Mouse (Mus musculus): ENCODE measurements around the gene Gm49369. TPM values are rescaled to one million over a fixed set of nuclear protein-coding genes. Genes with fewer than 3 reads are reported as not detected.
"Not testable (repeated sequence)": the region's sequence is repeated elsewhere in the genome, so short reads cannot be mapped to it uniquely, and the experiment has no call there.

The Gm49369 gene
- polyA plus RNA-seq, 1 experiment from 2014 or later, result 5.1 TPM

DNA sequence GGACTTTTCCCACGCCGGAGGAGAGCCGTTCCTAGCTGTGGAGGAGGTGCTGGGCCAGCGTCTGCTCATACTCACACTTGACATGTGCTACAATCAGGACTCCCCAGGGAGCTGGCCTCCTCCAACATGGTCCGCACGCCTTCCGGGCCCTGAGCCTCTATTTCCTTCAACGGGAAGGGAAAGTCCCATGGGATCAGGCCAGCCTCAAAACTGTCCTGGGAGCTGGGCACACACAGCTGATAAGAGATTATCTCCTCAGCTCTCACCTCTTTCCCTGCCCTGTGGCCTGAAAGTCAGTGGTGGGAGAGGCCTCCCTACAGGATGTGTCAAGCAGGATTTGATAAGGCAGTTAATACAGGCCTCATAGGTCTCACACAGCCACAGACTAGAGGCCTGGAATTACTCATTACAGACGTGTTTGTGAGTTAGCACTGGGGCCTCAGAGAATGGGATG is 52.2 kb downstream of the Gm49369 start:
- DNase-seq (ENCODE audit: low spot score), result no peak

DNA sequence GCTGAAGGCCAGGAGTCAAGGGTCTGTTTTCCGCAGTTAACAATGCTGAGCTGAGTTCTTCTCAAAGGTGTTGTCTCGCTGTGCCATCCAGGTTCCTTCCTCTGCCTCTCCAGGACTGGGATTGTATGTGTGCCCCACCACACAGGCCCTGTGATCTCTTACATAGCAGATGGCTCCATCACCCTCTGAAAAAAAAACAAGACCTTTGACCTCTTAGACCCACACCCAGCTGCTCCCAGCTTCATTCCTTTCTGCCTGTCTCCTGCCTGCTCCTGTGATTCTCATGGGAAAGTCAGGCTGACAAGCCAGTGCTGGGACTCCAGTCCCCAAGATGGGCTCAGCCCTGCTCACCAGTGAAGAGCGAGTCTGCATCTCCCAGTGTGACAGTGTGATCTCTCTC is 54.0 kb downstream of the Gm49369 start:
- no peak for DNase-seq (ENCODE audit: low spot score)

GRCm38 (mm10) chr7:142326714-142327445 is 55.6 kb downstream of the Gm49369 start:
- no peak for DNase-seq (ENCODE audit: low spot score)

DNA sequence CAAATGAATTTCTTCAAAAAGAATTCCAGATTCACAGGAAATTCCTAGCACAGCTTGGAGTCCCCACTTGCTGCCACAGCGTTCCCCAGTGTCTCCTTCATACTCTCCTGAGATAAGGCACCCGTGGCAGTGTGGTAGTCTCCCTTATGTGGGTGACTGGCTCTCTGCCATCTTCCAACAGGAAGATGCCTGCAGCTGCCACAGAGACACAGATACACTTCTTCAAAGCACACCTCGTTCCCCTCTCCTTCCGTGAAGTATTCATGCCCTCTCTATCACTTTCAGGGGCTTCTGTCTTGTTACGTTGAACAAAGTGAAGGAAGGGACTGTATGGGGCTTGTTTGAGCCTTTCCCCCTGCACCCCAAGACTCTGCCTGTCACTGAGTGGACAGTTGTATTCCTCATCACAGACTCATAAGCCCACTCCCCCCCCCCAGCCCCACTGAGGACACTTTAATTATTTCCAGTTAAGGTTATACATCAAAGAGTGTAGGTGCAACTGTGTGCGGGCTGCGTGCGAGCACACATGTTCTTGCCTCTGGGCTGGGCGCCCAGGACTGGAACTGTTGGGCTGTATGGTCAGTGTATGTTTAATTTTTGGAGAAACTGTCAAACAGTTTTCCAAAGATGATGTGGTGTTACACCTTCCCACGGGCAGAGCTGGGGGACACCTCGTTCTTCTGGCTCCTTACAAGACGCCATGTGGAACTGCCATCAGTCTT is 58.9 kb downstream of the Gm49369 start:
- peak; percentile 80 for DNase-seq (ENCODE audit: low spot score)

- peak; percentile 89 for DNase-seq (ENCODE audit: low spot score)
Observed at GRCm38 (mm10) chr7:142322641-142323040, 59.8 kb downstream of the Gm49369 start.

DNA sequence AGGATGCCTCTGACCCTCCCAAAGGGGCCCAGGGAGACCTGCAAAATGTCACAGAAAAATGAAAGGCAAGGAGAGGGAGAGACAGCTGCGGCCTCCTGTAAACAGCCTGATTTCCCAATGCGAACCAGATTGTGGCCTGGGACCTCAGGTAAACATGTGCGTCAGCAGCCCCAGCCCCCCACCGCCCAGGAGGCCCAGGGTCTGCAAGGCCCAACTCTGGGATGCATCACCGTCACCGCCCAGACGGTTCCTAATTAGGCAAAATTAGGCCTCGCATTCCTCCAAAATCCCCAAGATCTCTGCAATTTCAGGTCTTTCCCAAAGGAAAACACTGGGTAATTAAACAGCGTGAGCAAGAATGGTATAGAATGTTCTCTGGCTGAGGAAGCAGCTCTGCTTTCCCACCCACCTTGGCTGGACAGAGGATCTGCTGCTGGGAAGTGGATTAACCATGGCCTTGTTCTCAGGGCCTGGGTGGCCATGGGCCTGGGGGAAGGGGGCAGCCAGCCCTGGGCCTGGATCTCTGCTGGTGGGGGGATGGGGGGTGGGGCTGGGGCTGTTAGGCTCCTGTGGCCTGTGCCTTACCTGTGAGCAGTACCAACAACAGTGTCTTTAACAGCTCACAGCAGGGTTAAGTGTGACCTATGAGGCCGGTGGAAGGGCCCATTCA is 60.7 kb downstream of the Gm49369 start:
- not testable (repeated sequence) for DNase-seq (ENCODE audit: low spot score)

Other genes with a start within 250 kb of the Gm49369 start
- not detected in 2 replicates for gene Gm39115, start 246.6 kb downstream of the Gm49369 start, polyA plus RNA-seq (2015; fragmentation: Nextera tagmentation; extraction: Ambion mirVana)
- gene Gm45337, start 238.1 kb downstream of the Gm49369 start, polyA plus RNA-seq (2015; fragmentation: Nextera tagmentation; extraction: Ambion mirVana), result not detected in 2 replicates
- not detected in 2 replicates for gene Gm29735, start 225.6 kb downstream of the Gm49369 start, polyA plus RNA-seq (2015; fragmentation: Nextera tagmentation; extraction: Ambion mirVana)
- not detected in 2 replicates for gene Gm4553, start 216.9 kb downstream of the Gm49369 start, polyA plus RNA-seq (2015; fragmentation: Nextera tagmentation; extraction: Ambion mirVana)
- not detected in 2 replicates for gene Krtap5-2, start 206.7 kb downstream of the Gm49369 start, polyA plus RNA-seq (2015; fragmentation: Nextera tagmentation; extraction: Ambion mirVana)
- not detected in 2 replicates for gene Gm10153, start 192.3 kb downstream of the Gm49369 start, polyA plus RNA-seq (2015; fragmentation: Nextera tagmentation; extraction: Ambion mirVana)
- not detected in 2 replicates for gene Krtap5-3, start 181.3 kb downstream of the Gm49369 start, polyA plus RNA-seq (2015; fragmentation: Nextera tagmentation; extraction: Ambion mirVana)
- not detected in 2 replicates for gene Gm7579, start 170.8 kb downstream of the Gm49369 start, polyA plus RNA-seq (2015; fragmentation: Nextera tagmentation; extraction: Ambion mirVana)
- 0.16 TPM in 1 of 2 replicates, not detected in the other for gene Krtap5-5, start 152.7 kb downstream of the Gm49369 start, polyA plus RNA-seq (2015; fragmentation: Nextera tagmentation; extraction: Ambion mirVana)
- not detected in 2 replicates for gene Gm40460, start 141.6 kb downstream of the Gm49369 start, polyA plus RNA-seq (2015; fragmentation: Nextera tagmentation; extraction: Ambion mirVana)
- not detected in 2 replicates for gene Gm2431, start 124.3 kb downstream of the Gm49369 start, polyA plus RNA-seq (2015; fragmentation: Nextera tagmentation; extraction: Ambion mirVana)
- gene Gm4559, start 108.3 kb downstream of the Gm49369 start, polyA plus RNA-seq (2015; fragmentation: Nextera tagmentation; extraction: Ambion mirVana), result not detected in 2 replicates
- gene Krtap5-1, start 85.5 kb downstream of the Gm49369 start, polyA plus RNA-seq (2015; fragmentation: Nextera tagmentation; extraction: Ambion mirVana), result not detected in 2 replicates
- gene Krtap5-4, start 79.1 kb downstream of the Gm49369 start, polyA plus RNA-seq (2015; fragmentation: Nextera tagmentation; extraction: Ambion mirVana), result not detected in 2 replicates
- gene Ifitm10, start 8.9 kb downstream of the Gm49369 start, polyA plus RNA-seq (2015; fragmentation: Nextera tagmentation; extraction: Ambion mirVana), result 8.5 and 10.6 TPM in 2 replicates
- gene Ctsd, start 5.4 kb upstream of the Gm49369 start, polyA plus RNA-seq (2015; fragmentation: Nextera tagmentation; extraction: Ambion mirVana), result 395 and 403 TPM in 2 replicates
- gene Syt8, start 52.2 kb upstream of the Gm49369 start, polyA plus RNA-seq (2015; fragmentation: Nextera tagmentation; extraction: Ambion mirVana), result 0.34 and 0.75 TPM in 2 replicates
- gene Tnni2, start 59.1 kb upstream of the Gm49369 start, polyA plus RNA-seq (2015; fragmentation: Nextera tagmentation; extraction: Ambion mirVana), result 14.1 and 14.3 TPM in 2 replicates
- 655 and 664 TPM in 2 replicates for gene Lsp1, start 78.1 kb upstream of the Gm49369 start, polyA plus RNA-seq (2015; fragmentation: Nextera tagmentation; extraction: Ambion mirVana)
- gene Tnnt3, start 116.2 kb upstream of the Gm49369 start, polyA plus RNA-seq (2015; fragmentation: Nextera tagmentation; extraction: Ambion mirVana), result 4.7 and 5.2 TPM in 2 replicates
- 20.1 and 20.7 TPM in 2 replicates for gene Mrpl23, start 150.0 kb upstream of the Gm49369 start, polyA plus RNA-seq (2015; fragmentation: Nextera tagmentation; extraction: Ambion mirVana)